In the genomic region with DNA sequence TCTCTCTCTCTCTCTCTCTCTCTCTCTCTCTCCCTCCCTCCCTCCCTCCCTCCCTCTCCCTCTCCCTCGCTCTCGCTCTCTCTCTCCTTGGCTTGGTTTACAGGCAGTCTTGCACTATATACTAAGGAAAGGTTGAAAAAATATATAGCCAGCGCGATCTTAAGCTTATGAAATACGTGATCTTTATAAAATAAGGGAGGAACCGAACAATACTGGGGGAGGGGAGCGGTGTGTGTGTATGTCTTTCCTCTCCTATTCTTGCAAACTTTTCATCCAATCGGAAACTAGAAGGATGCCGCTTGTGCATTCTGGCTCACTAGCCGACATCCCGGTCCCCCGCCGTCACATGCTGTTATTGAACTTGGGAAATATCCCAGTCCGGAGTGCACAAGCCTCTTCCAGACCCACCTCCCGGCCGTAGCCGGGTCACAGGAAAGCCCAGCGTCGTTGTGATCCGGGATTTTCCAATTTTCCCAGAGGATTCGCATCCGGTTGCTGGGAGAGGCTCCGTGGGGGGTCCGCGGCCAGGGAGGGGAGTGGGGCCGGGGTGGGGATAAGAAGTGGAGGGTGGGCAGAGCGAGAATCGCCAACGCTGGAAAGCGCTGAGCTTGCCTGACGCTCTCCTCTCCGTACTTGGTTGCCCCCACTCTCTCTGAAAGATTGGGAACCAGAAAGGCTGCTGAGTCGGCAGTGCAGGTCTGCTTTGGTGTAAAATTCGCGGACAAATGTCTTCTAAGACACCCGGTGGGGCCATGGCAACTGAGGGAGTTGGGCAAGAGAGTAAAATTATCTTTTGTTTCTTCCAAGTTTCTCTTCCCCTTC, we compare ENCODE assay signal across 8 mouse cellular contexts. TPM values are rescaled to one million over a fixed set of nuclear protein-coding genes. Genes with fewer than 3 reads are reported as not detected.
DNase-seq lines count a peak whose midpoint lies in the region; ATAC-seq lines count a peak whose summit lies in the region.

No protein-coding gene starts in this region.

- peak overlapping the region; percentile 57 for H3K4me3 ChIP-seq in embryonic facial prominence, embryonic 15.5 days (replicated peaks)

- H3K9ac ChIP-seq in embryonic facial prominence, embryonic 15.5 days = peak overlapping the region; percentile 45

- H3K27me3 ChIP-seq in embryonic facial prominence, embryonic 15.5 days = peaks cover 21% of the 10 kb centered on the region

- no peaks in the 10 kb centered on the region for H3K36me3 ChIP-seq in embryonic facial prominence, embryonic 15.5 days

- no peak overlapping the region for H3K27ac ChIP-seq in embryonic facial prominence, embryonic 15.5 days (replicated peaks)

- peak overlapping the region; percentile 99 for H3K4me2 ChIP-seq in embryonic facial prominence, embryonic 15.5 days (replicated peaks)

- under 1% methylated on average over 36 of the region's 36 CpGs for WGBS in embryonic facial prominence, embryonic 15.5 days

- H3K9me3 ChIP-seq in embryonic facial prominence, embryonic 15.5 days (replicated peaks) = no peaks in the 10 kb centered on the region

- ATAC-seq in frontal cortex, adult (ENCODE audit: low TSS enrichment) = peak; percentile 58
- 0 out of 2 replicates have a peak, but pooled peaks have one; percentile 16 for ATAC-seq in embryonic facial prominence, embryonic 15.5 days (ENCODE audit: insufficient number of reproducible peaks, low FRiP score, low TSS enrichment, low read depth)
- ATAC-seq in megakaryocyte progenitor cell, adult 5-6 weeks (replicated peaks; ENCODE audit: poor library complexity) = peak; percentile 16

- peaks cover 12% of the 10 kb centered on the region for H3K4me1 ChIP-seq in embryonic facial prominence, embryonic 15.5 days

- intact Hi-C loops in heart, postnatal 14 days (cut with DNase I) = loop anchor here (5.0 kb wide), 2 partner anchors 47 to 107 kb away; partner anchors contain the start of genes Ap1ar and Fam241a

- no peak for DNase-seq in frontal cortex, postnatal 14 days (ENCODE audit: low spot score in 2 of 2)
- DNase-seq in adrenal gland, postnatal 14 days = peak; percentile 62
- DNase-seq in heart, postnatal 14 days = peak; percentile 48 to 58
- DNase-seq in kidney, postnatal 4 days = peak; percentile 61 to 70
- DNase-seq in spleen, postnatal 36 days (ENCODE audit: low spot score in 2 of 2) = peak; percentile 41 to 62

RNA-seq across cellular contexts. Expression of gene Tifa, which starts 0.8 kb away (rescaled TPM):
- 3.0 and 5.2 TPM in 2 replicates for total RNA-seq in adrenal gland, postnatal 14 days (2021)
- 3.6 TPM in 2 replicates for polyA plus RNA-seq in embryonic facial prominence, embryonic 15.5 days (2015; fragmentation: Nextera tagmentation; extraction: Ambion mirVana)
- total RNA-seq in heart, postnatal 14 days (2021) = 1 to 10 TPM; 2.1 to 3.1 TPM
- total RNA-seq in megakaryocyte progenitor cell, adult 5-6 weeks (2015) = 56.4 and 60.7 TPM in 2 replicates
- total RNA-seq in megakaryocyte progenitor cell, adult 5-6 weeks (2017) = 53.6 and 57.0 TPM in 2 replicates

RNA-seq across cellular contexts. Expression of gene Alpk1, which starts 10.1 kb away (rescaled TPM):
- total RNA-seq in adrenal gland, postnatal 14 days (2021) = 8.7 and 10.1 TPM in 2 replicates
- polyA plus RNA-seq in embryonic facial prominence, embryonic 15.5 days (2015; fragmentation: Nextera tagmentation; extraction: Ambion mirVana) = 1.0 and 2.4 TPM in 2 replicates
- 1 to 10 TPM; 2.9 to 5.2 TPM for total RNA-seq in heart, postnatal 14 days (2021)
- total RNA-seq in megakaryocyte progenitor cell, adult 5-6 weeks (2015) = 7.1 and 10.3 TPM in 2 replicates
- 13.6 and 19.1 TPM in 2 replicates for total RNA-seq in megakaryocyte progenitor cell, adult 5-6 weeks (2017)

RNA-seq across cellular contexts. Expression of gene Ap1ar, which starts 46.9 kb away (rescaled TPM):
- 30.3 and 33.5 TPM in 2 replicates for total RNA-seq in adrenal gland, postnatal 14 days (2021)
- 54.3 and 58.1 TPM in 2 replicates for polyA plus RNA-seq in embryonic facial prominence, embryonic 15.5 days (2015; fragmentation: Nextera tagmentation; extraction: Ambion mirVana)
- total RNA-seq in heart, postnatal 14 days (2021) = 10 to 100 TPM; 16.0 to 16.7 TPM
- total RNA-seq in megakaryocyte progenitor cell, adult 5-6 weeks (2015) = 60.0 and 69.6 TPM in 2 replicates
- total RNA-seq in megakaryocyte progenitor cell, adult 5-6 weeks (2017) = 56.3 and 71.7 TPM in 2 replicates

Comparison
In these comparisons a context has a peak if more than half of its experiments do, and no peak if none do; other contexts are left out.
1. DNase-seq: peak in adrenal gland, postnatal 14 days (single experiment), heart, postnatal 14 days (2 of 2), kidney, postnatal 4 days (2 of 2) and spleen, postnatal 36 days (2 of 2); none in frontal cortex, postnatal 14 days (0 of 2).
2. Peak in every context shown above with its lines, with median percentiles within 50 percentile points of each other: ATAC-seq.